Mouse (Mus musculus) urinary bladder, postnatal 4 days (tissue): ENCODE measurements at regions not wholly inside any gene's neighbourhood (a gene's known extent, or its start where the extent isn't known, plus 50 kb on each side); places are given as distances from the start of the nearest gene placed in this dataset.
"Not testable (repeated sequence)": the region's sequence is repeated elsewhere in the genome, so short reads cannot be mapped to it uniquely, and the experiment has no call there.

Source experiments
- DNase-seq, 2 experiments: peaks; one replicate each; pipeline ENCODE4 v3.0.0; 2021 to 2022; ENCODE audit warnings: low spot score in 2 of 2

DNA sequence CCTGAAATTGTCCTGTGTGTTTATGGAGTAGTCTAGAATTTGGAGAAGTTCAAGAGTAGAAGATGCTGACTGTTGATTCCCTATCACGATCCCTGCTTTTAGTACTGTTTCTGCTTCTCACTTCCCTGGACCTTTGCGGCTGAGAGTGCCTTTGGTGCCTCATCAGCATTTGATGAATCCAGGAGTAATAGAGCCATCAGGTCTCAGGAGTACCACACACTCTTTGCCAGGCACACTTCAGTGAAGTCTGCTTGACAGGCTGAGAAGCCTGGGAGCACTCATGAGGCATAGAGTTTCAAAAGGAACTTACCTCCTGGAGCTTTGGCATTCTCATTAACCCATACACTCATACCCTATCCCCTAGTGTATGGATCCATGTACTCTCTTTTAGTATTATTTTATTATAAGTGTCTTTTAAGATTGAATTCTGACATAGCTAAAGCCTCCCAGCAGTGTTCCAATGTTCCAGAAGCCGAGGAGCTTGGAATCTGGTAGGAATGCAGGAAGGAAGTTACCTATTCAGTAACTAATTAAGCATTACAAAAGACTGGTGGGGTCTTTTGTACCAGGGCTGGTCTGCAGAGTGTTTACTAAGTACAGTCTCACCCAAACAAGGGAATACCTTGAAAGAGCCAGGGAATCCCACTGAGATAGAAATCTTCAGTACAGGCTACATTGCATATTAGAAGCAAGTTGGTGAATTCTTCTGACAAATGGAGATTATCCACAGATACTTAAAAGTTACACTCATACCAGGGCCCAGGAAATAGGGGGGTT is 139.7 kb downstream of the Tex13c3 start:
- DNase-seq = not testable (repeated sequence)

DNA sequence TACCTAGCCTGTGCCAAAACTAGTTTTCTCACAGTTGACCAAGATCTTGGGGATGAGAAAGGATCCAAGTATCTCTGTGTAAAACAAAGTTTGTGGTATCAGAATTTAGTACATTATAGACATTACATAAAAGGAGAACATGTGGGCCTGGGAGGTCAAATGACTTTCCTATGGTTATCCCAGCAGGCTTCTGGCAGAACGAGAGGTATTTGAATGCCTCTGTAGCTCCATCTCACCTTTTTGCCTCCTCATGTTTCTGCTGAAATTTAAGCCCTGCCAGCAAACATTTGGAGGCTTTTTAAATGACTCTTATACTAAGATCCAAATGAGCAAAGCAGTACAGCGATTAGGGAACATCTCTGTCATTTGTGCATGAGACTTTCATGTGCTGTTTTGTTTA is 167.8 kb downstream of the Tex13c3 start:
- no peak for DNase-seq

DNA sequence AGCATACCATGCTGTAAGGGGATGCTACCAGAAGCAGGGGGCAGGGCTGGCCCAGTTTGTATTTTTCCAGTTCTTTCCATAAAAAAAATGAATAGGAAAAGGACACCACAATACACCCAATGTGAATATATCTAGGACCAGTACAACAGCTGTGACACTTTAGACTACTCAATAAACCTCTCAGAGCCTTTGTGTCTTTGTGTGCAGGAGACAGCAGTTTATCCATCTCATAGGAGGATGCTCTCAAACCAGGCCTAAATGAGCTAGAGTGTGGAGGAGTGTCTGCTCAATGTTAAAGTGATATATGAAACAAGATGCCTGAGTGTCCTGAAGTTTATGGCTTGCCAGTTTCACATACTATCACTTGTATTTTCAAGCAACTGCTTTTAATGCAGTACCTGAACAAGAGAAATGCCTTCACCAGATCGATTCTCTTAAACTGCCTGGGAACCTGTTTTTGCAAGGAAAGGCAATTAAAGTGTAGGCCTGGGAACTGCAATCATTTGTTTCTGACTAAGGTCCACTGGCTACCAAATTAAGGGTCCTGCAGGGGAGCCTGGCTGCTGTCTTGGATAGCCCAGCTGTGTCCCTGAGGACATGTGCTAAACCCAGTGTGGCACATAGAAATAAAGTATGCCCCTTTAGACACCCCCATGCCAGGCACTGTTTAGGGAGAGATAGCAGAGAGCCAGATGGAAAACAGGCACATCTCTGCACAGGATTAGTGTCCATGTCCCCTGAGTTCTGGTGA is 169.1 kb downstream of the Tex13c3 start:
- no peak for DNase-seq

- no peak for DNase-seq
These were observed 169.7 kb downstream of the Tex13c3 start for GRCm38 (mm10) chrX:19311377-19311776.

DNA sequence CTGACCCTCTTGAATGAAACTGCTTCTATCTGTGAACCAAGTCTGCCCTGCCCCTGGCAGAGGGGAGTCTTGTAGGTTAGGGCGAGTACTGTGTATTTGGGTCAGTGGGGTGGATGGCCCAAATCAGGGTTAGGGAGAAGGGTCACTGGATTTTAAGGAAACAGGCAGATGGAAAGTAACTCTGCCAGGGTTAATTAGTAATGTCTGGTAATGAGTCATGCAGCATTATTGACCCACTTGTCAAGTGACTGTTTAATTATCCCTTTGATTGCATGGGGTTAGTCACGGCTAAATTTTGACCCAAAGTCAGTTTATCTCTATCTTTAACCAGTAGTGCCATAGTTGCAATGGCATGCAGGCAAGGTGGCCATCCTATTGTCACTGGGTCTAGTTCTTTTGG is 192.9 kb downstream of the Tex13c3 start:
- no peak for DNase-seq

DNA sequence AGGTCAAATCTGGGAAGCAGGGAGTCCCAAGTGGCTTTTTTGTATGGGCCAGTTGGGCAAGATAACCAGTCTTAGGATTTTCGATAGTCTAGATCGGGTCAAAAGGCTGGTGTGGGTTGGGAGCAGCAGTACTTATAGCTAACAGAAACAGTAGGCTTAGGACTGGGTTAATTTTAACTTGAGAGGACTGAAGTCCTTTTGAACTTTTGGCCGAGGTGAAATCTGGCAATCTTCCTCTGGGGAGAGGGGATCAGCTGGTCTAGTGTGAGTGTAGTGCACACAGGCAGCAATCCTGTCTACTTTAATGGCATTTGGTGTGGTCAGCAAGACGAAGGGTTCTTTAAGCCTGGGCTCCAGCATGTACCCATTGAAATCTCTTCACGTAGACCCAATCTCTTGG is 194.7 kb downstream of the Tex13c3 start:
- no peak for DNase-seq

DNA sequence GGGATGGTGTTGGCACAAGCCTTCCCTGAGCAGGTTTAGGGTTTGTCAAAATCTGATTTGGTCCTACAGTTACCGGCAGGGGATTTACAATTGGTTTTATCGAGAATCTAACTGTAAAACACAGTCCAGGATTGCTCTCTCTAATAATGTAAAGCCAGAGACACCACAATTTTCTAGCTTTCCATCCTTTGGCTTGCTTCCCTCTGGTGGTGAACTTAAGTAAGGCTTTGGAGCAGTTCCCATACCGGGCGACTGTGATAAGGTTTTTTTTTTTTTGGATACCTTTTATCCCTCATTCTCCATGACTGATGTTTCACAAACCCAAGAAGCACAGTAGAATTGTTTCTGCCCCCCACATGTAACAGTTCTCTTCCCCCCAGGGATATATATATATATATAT is 195.3 kb downstream of the Tex13c3 start:
- no peak for DNase-seq

DNA sequence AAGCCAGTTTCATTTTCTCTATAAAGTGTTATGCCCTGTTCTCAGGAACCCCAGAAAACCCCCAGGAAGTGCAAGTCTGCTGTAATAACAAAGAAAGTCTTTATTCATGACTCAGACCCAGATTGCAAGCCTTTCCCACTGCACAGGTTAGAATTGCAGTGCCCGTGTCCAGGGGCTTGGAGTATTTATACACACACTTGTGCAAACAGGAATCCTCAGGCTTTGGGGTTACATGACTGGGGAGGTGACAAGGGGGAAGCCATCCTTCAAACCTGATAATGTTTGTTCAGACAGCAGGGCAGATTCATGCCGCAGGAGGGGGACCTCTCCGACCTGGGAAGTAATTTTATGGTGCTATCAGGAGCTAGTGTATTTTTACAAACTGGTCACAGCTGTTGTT is 198.0 kb downstream of the Tex13c3 start:
- no peak for DNase-seq

- DNase-seq = no peak
These were observed 216.9 kb downstream of the Tex13c3 start for GRCm38 (mm10) chrX:19264237-19264636.

DNA sequence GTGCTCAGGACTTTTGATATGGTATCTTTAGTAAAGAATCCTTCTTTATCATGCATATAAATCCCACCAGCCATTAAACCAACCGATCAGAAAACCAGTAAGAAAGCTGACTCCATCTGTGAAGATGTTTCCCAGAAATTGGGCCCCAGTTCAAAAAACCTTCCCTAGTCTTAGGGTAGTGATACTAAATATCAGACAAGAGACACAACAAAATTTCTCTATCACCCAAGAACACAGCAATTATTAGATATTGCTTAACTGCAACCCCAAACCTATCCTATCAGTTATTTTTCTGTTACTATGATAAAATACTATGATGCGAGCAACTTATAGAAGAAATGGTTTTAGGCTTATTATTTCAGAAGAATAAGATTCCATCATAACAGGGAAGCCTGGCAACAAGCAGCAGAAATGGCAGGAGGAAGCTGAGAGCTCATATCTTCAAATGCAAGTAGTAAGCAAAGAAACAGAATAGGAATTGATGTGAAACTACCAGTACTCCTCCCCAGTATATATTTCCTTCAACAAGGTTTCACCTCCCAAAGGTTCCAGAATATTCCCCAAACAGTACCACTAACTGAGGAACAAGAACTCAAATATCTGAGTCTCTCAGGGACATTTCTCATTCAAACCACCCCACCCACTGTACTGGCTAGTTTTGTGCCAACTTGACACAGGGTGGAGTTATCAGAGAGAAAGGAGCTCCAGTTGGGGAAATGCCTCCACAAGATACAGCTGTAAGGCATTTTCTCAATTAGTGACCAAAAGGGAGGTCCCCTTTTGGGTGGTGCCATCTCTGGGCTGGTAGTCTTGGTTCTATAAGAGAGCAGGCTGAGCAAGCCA is 234.1 kb downstream of the Tex13c3 start:
- no peak for DNase-seq

- DNase-seq = peak; percentile 18 to 60
These were observed 243.3 kb downstream of the Tex13c3 start for GRCm38 (mm10) chrX:19237738-19238261.

DNA sequence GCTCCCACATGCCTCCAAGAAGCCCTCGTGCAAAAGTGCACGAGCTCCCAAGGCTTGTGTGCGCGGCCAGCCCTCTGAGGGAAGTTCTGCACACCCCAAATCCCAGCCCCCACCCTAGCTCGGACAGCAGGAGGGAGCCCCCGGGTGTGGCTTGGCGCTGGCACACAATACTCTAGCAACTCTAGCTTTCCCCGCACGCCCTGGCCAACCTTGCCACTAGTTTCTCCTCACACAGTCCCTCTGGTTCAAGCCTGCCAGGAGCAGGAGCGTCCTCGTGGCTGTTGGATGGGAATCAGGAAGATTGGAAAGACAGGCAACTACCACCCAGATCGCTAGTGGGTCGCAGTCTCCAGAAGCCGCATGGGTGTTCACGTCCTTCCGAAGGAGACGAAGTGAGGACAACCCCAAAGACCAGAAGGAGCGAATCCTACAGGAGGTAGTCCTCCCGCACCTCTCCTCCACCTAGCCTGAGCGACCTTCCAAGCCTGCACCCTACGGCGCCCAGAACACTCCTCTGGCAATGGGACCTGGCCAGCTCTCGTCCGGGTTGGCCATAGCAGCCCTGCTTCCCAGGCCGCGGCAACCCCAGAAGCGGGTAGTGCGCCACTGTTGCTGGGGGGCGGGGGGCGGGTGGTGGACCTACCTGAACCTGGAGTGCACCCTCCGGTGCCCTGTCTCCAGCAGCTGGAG is 243.9 kb downstream of the Tex13c3 start:
- peak; percentile 17 to 59 for DNase-seq

- no peak for DNase-seq
These were observed 245.7 kb downstream of the Tex13c3 start for GRCm38 (mm10) chrX:19235449-19235848.

- DNase-seq = no peak
These were observed 249.3 kb downstream of the Tex13c3 start for GRCm38 (mm10) chrX:19231823-19232222.

DNA sequence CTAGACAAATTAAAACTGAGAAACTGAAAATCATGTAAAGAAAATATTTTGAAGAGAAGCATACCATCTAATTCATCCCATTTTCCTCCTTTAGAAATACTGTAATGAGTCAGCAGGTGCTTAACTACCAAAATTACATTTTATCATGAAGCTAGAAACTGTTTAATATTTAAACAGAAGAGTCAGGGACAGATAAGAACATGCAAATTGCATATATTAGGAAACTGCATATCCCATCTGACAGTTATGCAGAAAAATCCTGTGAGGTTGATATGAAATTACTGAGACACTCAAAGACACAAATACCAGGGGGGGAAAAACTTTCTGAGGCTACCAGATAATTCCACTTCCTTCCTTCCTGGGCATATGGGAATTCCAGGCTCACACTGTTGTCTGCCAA is 257.8 kb downstream of the Tex13c3 start:
- no peak for DNase-seq

DNA sequence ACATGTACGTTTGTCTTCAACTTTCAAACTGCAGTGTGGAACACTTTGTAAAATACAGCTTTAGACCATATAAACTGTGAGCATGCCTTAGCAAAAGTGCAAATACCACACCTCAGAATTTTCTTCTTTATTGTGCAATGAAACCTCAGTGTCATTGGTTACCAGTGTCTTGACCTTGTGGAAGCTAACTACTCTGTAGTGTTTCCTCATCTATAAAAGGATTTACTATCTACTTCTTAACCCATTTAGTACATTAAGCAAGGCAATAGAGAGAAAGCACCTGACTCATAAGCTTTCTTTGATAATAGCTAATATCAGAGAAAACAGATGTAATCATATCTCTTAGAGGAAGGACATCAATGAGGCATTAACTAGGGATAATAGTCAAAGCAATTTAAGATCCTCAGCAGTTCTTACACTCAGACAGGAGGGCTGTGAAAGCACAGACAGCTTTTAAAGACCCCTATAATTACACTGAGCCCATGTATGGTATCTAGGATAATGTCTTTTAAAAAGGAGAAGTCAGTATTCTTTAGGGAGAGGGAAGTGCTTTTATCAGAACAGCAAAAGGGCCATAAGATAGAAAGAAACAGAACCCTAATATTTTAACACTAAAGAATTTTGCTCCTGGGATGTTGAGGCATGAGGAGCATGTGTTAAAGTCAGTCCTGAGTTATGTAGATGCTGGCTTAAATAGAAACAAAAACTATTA is 260.2 kb downstream of the Tex13c3 start:
- DNase-seq = no peak

DNA sequence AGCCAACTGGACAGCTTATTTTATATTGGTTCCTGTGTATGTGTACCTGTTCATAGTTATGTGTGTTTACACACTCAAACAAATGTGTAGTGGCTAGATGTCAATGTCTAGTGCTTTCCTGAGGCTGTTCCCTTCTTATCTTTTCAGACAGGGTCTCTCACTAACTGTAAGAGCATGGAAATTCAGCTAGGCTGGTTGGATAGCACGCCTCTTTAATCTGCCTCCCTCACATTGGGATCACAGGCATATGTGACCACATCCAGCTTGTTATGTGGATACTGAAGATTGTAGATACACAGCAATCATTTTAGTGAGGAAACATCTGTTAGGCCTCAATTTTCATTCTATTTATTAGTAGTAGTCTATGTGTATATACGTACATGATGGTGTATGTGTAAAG is 261.4 kb downstream of the Tex13c3 start:
- no peak for DNase-seq

- DNase-seq = no peak
These were observed 261.8 kb downstream of the Tex13c3 start for GRCm38 (mm10) chrX:19219301-19219700.

DNA sequence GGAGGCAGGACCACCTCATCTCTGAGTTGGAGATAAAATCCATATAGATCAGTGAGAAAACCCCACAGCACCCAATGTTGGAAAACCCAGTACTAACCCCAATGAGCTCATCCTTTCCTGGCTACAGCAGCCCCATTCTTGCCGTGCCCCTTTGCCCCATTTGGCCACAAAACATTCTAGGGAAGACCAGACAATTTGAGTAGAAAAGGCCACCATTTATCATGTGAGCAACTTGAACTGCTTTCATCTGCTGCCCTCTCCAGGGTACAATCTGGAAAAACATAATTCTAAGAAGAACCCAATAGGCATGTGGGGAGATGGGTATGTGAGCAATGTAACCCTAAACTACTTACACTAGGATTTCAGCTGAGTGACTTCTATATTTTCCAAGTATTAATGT is 274.7 kb downstream of the Tex13c3 start:
- no peak for DNase-seq

GRCm38 (mm10) chrX:19202542-19202941 is 278.6 kb downstream of the Tex13c3 start:
- no peak for DNase-seq

GRCm38 (mm10) chrX:19201383-19201782 is 279.7 kb downstream of the Tex13c3 start:
- DNase-seq = no peak
